Mouse (Mus musculus): ENCODE data around the gene Rabl6. TPM values are rescaled to one million over a fixed set of nuclear protein-coding genes. Genes with fewer than 3 reads are reported as not detected.

Rabl6 gene
- polyA plus RNA-seq, 1 experiment = 63.2 TPM

DNA sequence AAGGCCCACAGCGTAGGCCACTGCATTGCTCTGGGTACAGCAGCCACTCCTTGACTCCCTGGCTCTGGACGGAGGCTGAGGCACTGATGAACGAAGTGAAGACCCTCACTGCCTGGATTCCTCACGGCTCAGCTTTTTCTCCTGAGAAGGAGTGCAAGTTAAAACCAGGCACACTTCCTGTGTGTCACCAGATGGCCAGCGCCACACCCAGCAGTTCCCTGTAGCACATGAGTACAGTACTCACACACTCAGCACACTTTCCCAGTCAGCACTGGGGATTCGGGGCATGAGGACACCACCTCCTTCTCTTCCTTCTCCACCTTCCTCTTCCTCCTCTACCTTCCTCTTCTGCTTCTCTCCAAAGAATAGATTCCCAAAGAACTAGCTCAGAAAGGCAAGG lies 19.5 kb upstream of the Rabl6 start, which contains the start of gene Fcna:
Gene Fcna, minus strand, starts transcription at position 220 of the 400 bp plus-strand sequence.
- no peak for TF ChIP-seq CTCF (IDR thresholded peaks at IDR 0.05; ENCODE audit: borderline replicate concordance, insufficient read depth, low read length)
- no peak for TF ChIP-seq POLR2A (IDR thresholded peaks at IDR 0.05; ENCODE audit: low read depth, low read length)
- no peak within 1 kb of the TSS for H3K4me3 ChIP-seq (ENCODE audit: insufficient read depth, low read length)
- H3K4me1 ChIP-seq (ENCODE audit: control insufficient read depth, insufficient read depth, low read length) = 0 out of 2 replicates have a peak, but pooled peaks cover 3% of the 10 kb centered on the region
- no peak within 1 kb of the TSS for H3K27ac ChIP-seq (ENCODE audit: insufficient read depth, low read length)

DNA sequence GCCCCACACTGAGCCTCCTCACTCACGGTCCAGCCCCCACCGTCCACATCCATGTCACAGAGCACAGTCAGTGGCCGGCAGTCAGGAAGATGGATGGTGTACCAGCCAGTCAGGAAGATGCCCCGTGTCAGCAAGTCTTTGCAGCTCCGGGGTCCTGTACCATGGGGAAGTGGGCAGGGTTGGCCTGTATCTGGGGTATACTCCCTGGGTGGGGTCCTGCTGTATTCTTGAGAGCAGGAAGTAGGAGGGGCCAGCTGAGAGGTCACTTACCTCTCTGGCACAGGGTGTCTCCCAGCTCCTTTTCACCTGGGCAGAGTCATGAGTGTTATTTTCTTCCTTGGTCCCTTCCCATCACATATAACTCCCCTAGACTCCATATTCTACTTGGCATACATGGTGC lies 17.7 kb upstream of the Rabl6 start:
- TF ChIP-seq POLR2A (IDR thresholded peaks at IDR 0.05; ENCODE audit: low read depth, low read length) (no peak), CTCF (IDR thresholded peaks at IDR 0.05; ENCODE audit: borderline replicate concordance, insufficient read depth, low read length) (no peak)
- Histone ChIP-seq H3K27ac (ENCODE audit: insufficient read depth, low read length) (no peak overlapping the region), H3K4me3 (ENCODE audit: insufficient read depth, low read length) (no peak overlapping the region), H3K4me1 (ENCODE audit: control insufficient read depth, insufficient read depth, low read length) (0 out of 2 replicates have a peak, but pooled peaks cover 3% of the 10 kb centered on the region)

DNA sequence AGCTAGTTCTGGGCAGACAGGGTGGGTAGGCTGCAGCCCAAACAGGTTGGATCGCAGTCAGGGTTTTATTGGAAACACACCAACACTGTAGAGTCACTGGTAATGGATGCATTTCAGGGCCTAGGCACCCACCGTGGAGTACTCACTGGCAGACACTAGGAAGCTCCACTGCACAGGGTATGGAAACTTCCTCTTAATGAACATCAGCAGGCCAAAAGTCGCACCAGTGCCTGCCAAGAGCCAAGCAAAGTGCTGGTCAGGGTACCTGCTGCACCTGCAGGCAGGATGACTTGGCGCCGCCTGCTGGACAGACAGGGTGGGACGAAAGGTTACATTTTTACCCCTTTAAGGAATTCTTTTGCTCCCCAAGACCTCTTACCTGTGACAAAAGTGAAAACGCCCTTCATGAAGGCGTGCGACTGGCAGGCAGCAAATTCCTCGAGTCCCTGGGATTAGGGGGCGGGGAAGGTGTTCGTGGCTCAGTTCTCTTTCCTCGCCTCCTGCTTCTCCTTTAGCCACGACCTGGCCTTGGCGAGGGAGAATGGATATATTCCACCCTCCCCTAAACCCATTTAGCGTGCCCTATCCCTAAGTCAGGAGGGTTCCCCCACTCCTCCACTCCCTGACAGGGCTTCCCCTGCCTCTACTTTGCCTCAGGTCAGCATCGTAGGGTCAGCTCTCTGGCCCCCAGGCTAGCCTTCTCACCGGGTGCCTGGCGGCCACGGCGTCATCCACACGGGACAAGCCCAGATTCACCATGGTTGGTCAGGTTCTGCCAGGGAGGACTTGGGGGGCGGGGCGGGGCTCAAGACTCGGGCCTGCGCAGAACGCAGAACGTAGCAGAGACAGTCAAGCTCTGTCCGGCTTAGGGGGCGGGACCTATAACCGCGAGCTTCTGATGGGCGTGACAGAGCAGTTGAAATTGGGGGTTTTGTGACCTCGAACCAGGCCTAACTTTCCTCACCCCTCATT lies 13.2 kb upstream of the Rabl6 start, which contains the start of gene Tmem141:
Gene Tmem141, minus strand, starts transcription at position 777 of the 972 bp plus-strand sequence.
- Histone ChIP-seq H3K27ac (ENCODE audit: insufficient read depth, low read length) (no peak within 1 kb of the TSS), H3K4me3 (ENCODE audit: insufficient read depth, low read length) (peak within 1 kb of the TSS; percentile 40), H3K4me1 (ENCODE audit: control insufficient read depth, insufficient read depth, low read length) (no peaks in the 10 kb centered on the region)
- TF ChIP-seq POLR2A (IDR thresholded peaks at IDR 0.05; ENCODE audit: low read depth, low read length) (peak; percentile 86), CTCF (IDR thresholded peaks at IDR 0.05; ENCODE audit: borderline replicate concordance, insufficient read depth, low read length) (peak; percentile 73)

DNA sequence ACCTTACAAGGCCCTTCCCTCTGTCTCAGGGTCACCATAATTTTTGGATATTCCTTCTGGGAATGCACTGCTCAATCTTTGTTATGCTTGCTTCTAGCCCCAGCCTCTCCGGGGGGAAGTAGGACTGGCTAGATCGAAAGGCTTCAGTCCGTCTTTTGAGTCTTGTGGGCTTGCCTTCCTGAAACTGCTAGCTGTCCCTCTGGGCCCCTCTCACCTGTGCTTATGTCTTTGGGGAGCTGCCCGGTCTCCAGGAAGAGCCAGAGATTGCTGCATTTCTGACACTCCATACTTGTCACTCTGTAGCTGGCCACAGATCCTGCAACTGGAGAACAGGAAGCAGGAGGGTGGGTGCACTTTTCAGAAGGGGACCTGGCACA lies 12.5 kb upstream of the Rabl6 start:
- no peak overlapping the region for H3K27ac ChIP-seq (ENCODE audit: insufficient read depth, low read length)
- TF ChIP-seq POLR2A (IDR thresholded peaks at IDR 0.05; ENCODE audit: low read depth, low read length) (no peak), CTCF (IDR thresholded peaks at IDR 0.05; ENCODE audit: borderline replicate concordance, insufficient read depth, low read length) (no peak)
- H3K4me3 ChIP-seq (ENCODE audit: insufficient read depth, low read length) = no peak overlapping the region
- H3K4me1 ChIP-seq (ENCODE audit: control insufficient read depth, insufficient read depth, low read length) = no peaks in the 10 kb centered on the region

DNA sequence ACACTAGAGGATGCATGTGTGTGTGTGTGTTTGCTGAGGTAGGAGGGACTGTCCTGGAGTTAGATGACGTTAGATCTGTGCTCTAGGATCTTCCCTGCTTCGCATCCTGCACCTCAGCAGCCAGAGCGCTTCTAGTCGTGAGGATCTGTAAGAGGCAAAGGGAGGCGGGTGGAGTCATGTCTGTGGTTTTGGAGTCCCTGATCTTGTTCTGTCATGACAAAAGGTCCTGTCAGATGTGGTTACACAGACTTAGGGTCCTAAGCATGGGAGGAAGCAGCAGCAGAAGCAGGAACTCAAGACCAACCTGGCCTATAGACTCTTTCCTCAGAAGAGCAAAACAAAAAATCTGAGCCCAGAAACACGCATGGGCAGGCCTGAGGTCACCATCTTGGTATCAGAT lies 12.1 kb upstream of the Rabl6 start:
- no peak for TF ChIP-seq CTCF (IDR thresholded peaks at IDR 0.05; ENCODE audit: borderline replicate concordance, insufficient read depth, low read length)
- H3K27ac ChIP-seq (ENCODE audit: insufficient read depth, low read length) = no peak overlapping the region
- no peaks in the 10 kb centered on the region for H3K4me1 ChIP-seq (ENCODE audit: control insufficient read depth, insufficient read depth, low read length)
- H3K4me3 ChIP-seq (ENCODE audit: insufficient read depth, low read length) = no peak overlapping the region

DNA sequence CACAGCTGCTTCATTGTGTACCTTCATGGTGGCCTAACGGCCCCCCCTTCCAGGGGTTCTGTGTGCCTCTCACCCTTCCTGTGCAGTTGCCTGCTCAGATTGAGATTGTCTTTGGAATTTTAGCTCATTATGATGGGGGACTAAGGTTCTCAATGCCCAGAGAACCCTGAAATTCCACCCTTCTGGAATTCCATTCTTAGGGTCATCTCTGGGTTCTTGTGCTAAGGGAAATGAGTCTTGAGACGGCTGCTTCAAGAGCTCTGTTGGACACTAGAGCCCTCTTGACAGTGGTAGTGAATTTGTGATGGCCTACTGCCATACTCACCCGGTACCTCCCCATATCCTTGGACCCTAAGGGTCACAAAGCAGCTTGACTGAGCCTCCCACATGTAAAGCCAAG lies 9.3 kb upstream of the Rabl6 start, which contains the start of gene Ccdc183:
Gene Ccdc183, minus strand, starts transcription at position 101 of the 400 bp plus-strand sequence.
- Histone ChIP-seq H3K4me3 (ENCODE audit: insufficient read depth, low read length) (no peak within 1 kb of the TSS), H3K27ac (ENCODE audit: insufficient read depth, low read length) (no peak within 1 kb of the TSS), H3K4me1 (ENCODE audit: control insufficient read depth, insufficient read depth, low read length) (no peaks in the 10 kb centered on the region)
- TF ChIP-seq CTCF (IDR thresholded peaks at IDR 0.05; ENCODE audit: borderline replicate concordance, insufficient read depth, low read length) = no peak
- no peak for TF ChIP-seq POLR2A (IDR thresholded peaks at IDR 0.05; ENCODE audit: low read depth, low read length)

DNA sequence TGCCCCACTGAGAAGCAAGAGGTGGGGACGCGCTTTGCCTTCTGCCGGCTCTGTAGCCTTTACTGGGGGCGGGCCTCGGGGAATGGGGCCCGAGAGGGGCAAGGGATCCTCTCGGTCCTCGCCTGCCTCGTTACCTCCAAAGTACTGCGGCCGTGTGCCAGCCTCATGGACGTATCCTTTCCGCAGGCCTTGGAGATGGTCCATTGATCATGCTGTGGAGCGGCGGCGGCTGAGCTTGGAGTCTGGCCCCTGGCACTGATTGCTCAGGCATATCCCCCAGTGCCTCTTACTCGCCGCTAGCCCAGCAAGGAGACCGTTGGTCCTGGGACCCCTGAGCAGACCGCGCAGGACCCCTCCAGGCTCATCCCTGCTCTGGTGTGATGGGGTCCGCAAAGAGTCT lies 8.1 kb upstream of the Rabl6 start:
- TF ChIP-seq CTCF (IDR thresholded peaks at IDR 0.05; ENCODE audit: borderline replicate concordance, insufficient read depth, low read length) (no peak), POLR2A (IDR thresholded peaks at IDR 0.05; ENCODE audit: low read depth, low read length) (no peak)
- H3K4me3 ChIP-seq (ENCODE audit: insufficient read depth, low read length) = no peak overlapping the region
- H3K27ac ChIP-seq (ENCODE audit: insufficient read depth, low read length) = no peak overlapping the region
- no peaks in the 10 kb centered on the region for H3K4me1 ChIP-seq (ENCODE audit: control insufficient read depth, insufficient read depth, low read length)

DNA sequence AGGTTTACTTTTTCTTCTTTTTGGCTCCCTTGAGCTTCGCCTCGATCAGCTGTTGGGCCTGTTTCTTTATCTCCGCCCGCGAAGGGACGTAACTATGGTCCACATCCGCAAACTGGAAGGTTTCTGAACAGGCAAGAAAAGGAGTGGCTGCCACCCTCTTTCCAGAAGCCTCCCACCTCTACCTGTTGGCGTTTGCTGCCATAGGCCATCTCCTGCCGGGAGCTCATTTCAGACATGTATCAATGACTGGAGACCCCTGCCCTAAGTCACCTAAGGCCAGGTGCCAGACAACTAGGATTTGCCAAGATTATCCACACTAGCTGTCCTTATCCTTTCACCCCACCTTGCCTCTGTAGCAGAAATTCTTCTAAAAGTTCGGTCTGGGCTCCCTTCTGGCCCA lies 350 bp upstream of the Rabl6 start:
- Histone ChIP-seq H3K27ac (ENCODE audit: insufficient read depth, low read length) (no peak overlapping the region), H3K4me3 (ENCODE audit: insufficient read depth, low read length) (peak overlapping the region; percentile 15; the same call in 1 of the 2 replicates), H3K4me1 (ENCODE audit: control insufficient read depth, insufficient read depth, low read length) (no peaks in the 10 kb centered on the region)
- TF ChIP-seq CTCF (IDR thresholded peaks at IDR 0.05; ENCODE audit: borderline replicate concordance, insufficient read depth, low read length) (no peak), POLR2A (IDR thresholded peaks at IDR 0.05; ENCODE audit: low read depth, low read length) (no peak)

DNA sequence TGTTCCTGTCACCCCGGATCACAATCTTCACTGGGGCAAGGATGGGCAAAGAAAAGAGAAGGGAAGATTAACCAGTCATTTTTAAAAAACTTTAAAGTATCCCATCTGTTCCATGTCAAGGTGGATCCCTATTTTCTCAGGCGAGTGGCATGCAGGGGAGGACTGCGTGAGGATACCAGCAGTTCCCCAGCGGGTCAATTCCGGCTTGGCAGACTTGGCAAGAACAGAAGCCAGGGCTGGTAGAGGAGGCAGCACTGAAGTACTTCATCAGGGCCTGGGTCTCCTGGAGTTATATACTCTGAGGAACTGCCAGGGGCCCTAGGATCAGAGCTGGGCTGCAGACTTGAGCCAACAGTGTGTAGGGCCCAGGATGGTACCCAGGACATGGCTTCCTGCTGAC lies 5.8 kb downstream of the Rabl6 start:
- Histone ChIP-seq H3K27ac (ENCODE audit: insufficient read depth, low read length) (no peak overlapping the region), H3K4me3 (ENCODE audit: insufficient read depth, low read length) (no peak overlapping the region), H3K4me1 (ENCODE audit: control insufficient read depth, insufficient read depth, low read length) (0 out of 2 replicates have a peak, but pooled peaks cover 2% of the 10 kb centered on the region)
- TF ChIP-seq CTCF (IDR thresholded peaks at IDR 0.05; ENCODE audit: borderline replicate concordance, insufficient read depth, low read length) (no peak), POLR2A (IDR thresholded peaks at IDR 0.05; ENCODE audit: low read depth, low read length) (no peak)

DNA sequence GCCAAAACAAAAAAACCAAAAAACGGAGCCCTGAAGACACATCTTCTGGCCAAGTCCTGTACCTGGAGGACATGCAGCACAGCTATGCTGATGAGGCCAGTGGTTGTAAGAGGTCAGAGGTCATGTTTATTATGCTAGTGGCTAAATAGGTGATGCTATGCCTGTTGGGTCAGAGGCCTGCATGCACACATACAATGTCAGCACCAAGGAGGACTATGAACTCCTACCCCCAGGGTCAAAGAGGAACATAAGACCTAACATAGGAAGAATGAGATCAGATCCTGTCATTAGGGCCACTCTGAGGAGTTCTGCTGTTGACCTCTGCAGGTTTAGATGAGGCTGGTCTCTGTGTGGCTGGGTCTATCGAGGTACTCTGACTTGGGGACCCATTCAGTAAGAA lies 8.3 kb downstream of the Rabl6 start:
- no peak overlapping the region for H3K27ac ChIP-seq (ENCODE audit: insufficient read depth, low read length)
- no peak for TF ChIP-seq POLR2A (IDR thresholded peaks at IDR 0.05; ENCODE audit: low read depth, low read length)
- TF ChIP-seq CTCF (IDR thresholded peaks at IDR 0.05; ENCODE audit: borderline replicate concordance, insufficient read depth, low read length) = no peak

More for the DNA sequence above, 8.3 kb downstream of the Rabl6 start:
- Histone ChIP-seq H3K4me1 (ENCODE audit: control insufficient read depth, insufficient read depth, low read length) (0 out of 2 replicates have a peak, but pooled peaks cover 2% of the 10 kb centered on the region), H3K4me3 (ENCODE audit: insufficient read depth, low read length) (no peak overlapping the region)
